Mouse (Mus musculus) lung, postnatal 25 days (tissue): ENCODE results near the gene Etfbkmt.
"Not testable (repeated sequence)": the region's sequence is repeated elsewhere in the genome, so short reads cannot be mapped to it uniquely, and the experiment has no call there.

Experiments
- DNase-seq: peaks from one replicate; pipeline ENCODE4 v3.0.0; 2022; ENCODE audit warnings: low spot score

The Etfbkmt gene

GRCm38 (mm10) chr6:149134391-149135150 lies 5.1 kb upstream of the Etfbkmt start:
- no peak for DNase-seq

- no peak for DNase-seq
These were observed 4.0 kb upstream of the Etfbkmt start for GRCm38 (mm10) chr6:149135631-149136030.

GRCm38 (mm10) chr6:149137936-149138335 lies 1.7 kb upstream of the Etfbkmt start:
- no peak for DNase-seq

- no peak for DNase-seq
These were observed 638 bp upstream of the Etfbkmt start for GRCm38 (mm10) chr6:149139011-149139410.

GRCm38 (mm10) chr6:149141393-149142173 lies 1.9 kb downstream of the Etfbkmt start:
- DNase-seq: peak; percentile 91

- DNase-seq: no peak
These were observed 5.5 kb downstream of the Etfbkmt start for GRCm38 (mm10) chr6:149145143-149145542.

- peak; percentile 18 for DNase-seq
These were observed 9.0 kb downstream of the Etfbkmt start for GRCm38 (mm10) chr6:149148436-149149229.

GRCm38 (mm10) chr6:149152119-149152518 lies 12.5 kb downstream of the Etfbkmt start:
- no peak for DNase-seq

GRCm38 (mm10) chr6:149153473-149154115 lies 13.9 kb downstream of the Etfbkmt start:
- DNase-seq: no peak

- DNase-seq: no peak
These were observed 14.7 kb downstream of the Etfbkmt start for GRCm38 (mm10) chr6:149154116-149155030.

- no peak for DNase-seq
These were observed 15.6 kb downstream of the Etfbkmt start for GRCm38 (mm10) chr6:149155031-149155841.

- peak; percentile 50 for DNase-seq
These were observed 27.4 kb downstream of the Etfbkmt start for GRCm38 (mm10) chr6:149167038-149167437.

GRCm38 (mm10) chr6:149167672-149168071 lies 28.0 kb downstream of the Etfbkmt start:
- DNase-seq: no peak

- no peak for DNase-seq
These were observed 28.8 kb downstream of the Etfbkmt start for GRCm38 (mm10) chr6:149168436-149168835.

GRCm38 (mm10) chr6:149169965-149170364 lies 30.3 kb downstream of the Etfbkmt start:
- DNase-seq: not testable (repeated sequence)

- DNase-seq: peak; percentile 35
These were observed 34.4 kb downstream of the Etfbkmt start for GRCm38 (mm10) chr6:149173831-149174625.

- peak; percentile 31 for DNase-seq
These were observed 35.4 kb downstream of the Etfbkmt start for GRCm38 (mm10) chr6:149174932-149175570.

- no peak for DNase-seq
These were observed 39.4 kb downstream of the Etfbkmt start for GRCm38 (mm10) chr6:149179064-149179463.

GRCm38 (mm10) chr6:149184007-149184406 lies 44.4 kb downstream of the Etfbkmt start:
- DNase-seq: no peak
